Mouse (Mus musculus) lung, postnatal 0 days (tissue): ENCODE measurements at regions not wholly inside any gene's neighbourhood (a gene's known extent, or its start where the extent isn't known, plus 50 kb on each side); places are given as distances from the start of the nearest gene placed in this dataset.

ENCODE experiments used
- CTCF ChIP-seq: IDR thresholded peaks from 2 replicates; pipeline ENCODE4 v1.5.1; 2016; ENCODE audit warnings: antibody characterized with exemption, mild to moderate bottlenecking
- EP300 ChIP-seq: IDR thresholded peaks from 2 replicates; pipeline ENCODE4 v1.6.1; 2016; ENCODE audit warnings: antibody characterized with exemption, mild to moderate bottlenecking, control low read depth

DNA sequence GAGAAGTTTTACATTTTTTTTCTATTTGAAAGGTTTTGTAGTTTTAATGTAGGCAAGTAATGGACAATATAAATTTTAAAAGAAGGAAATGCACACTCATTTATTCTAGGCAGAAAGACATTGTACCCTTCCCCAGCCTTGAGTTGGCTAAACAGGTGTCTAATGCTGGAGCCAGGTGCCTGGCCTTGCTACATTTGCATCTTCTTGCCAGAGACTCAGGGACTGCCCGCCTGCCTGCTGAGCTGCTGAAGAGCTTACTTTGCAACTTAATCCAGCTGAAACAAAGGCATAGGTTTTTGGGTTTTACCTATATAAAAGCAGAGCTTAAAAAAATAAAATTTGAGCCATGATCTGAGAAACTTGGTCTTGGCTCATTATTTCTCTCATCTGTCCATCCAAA lies 249.6 kb upstream of the Gje1 start:
- TF ChIP-seq EP300 (no peak), CTCF (no peak)
